Mouse (Mus musculus) G1E (cell line): ENCODE data around the gene Mphosph9. TPM values are rescaled to one million over a fixed set of nuclear protein-coding genes. Genes with fewer than 3 reads are reported as not detected.

ENCODE experiments used
- ATAC-seq: 2 replicates; pipeline ENCODE4 v1.8.0; 2016; ENCODE audit warnings: mild to moderate bottlenecking; ENCODE audit not compliant: insufficient number of reproducible peaks, poor library complexity, low FRiP score, severe bottlenecking; ENCODE audit errors: extremely low read depth
- DNase-seq: peaks from one replicate; pipeline ENCODE4 v3.0.0; 2012; ENCODE audit warnings: low spot score
- H3K27me3 ChIP-seq: 2 replicates; pipeline ENCODE4 v1.6.1; 2012; ENCODE audit warnings: mild to moderate bottlenecking, low read length, inconsistent platforms; ENCODE audit not compliant: insufficient read depth
- H3K36me3 ChIP-seq: replicated peaks from 2 replicates; pipeline ENCODE3; 2012; ENCODE audit warnings: mild to moderate bottlenecking, inconsistent platforms
- H3K4me1 ChIP-seq: 2 replicates; pipeline ENCODE4 v1.6.1; 2012; ENCODE audit warnings: low read depth, low read length, inconsistent platforms, mixed read lengths; ENCODE audit not compliant: insufficient read depth
- H3K4me3 ChIP-seq: 2 replicates; pipeline ENCODE4 v1.5.1; 2012; ENCODE audit warnings: low read depth, mild to moderate bottlenecking, inconsistent platforms, low read length, moderate library complexity, mixed read lengths
- H3K9me3 ChIP-seq: replicated peaks from 2 replicates; pipeline ENCODE4 v1.6.1; 2012; ENCODE audit warnings: inconsistent platforms
- CTCF ChIP-seq: IDR thresholded peaks from 2 replicates; pipeline ENCODE4 v1.5.1; 2012; ENCODE audit warnings: low read depth, low read length, inconsistent platforms, mixed read lengths
- GATA1 ChIP-seq: IDR thresholded peaks from 2 replicates; pipeline ENCODE4 v1.6.1; 2012; ENCODE audit warnings: borderline replicate concordance, low read length, inconsistent platforms, mixed read lengths
- GATA2 ChIP-seq: IDR thresholded peaks from 2 replicates; pipeline ENCODE4 v1.6.1; 2012; ENCODE audit warnings: low read depth, low read length, inconsistent platforms, borderline replicate concordance
- POLR2AphosphoS5 ChIP-seq: IDR thresholded peaks from 2 replicates; pipeline ENCODE4 v1.6.1; 2012; ENCODE audit warnings: low read depth, low read length, inconsistent platforms; ENCODE audit not compliant: insufficient replicate concordance
- TAL1 ChIP-seq: conservative IDR thresholded peaks from 2 replicates; pipeline ENCODE4 v1.6.1; 2012; ENCODE audit warnings: low read depth, low read length, inconsistent platforms, mixed read lengths
- polyA plus RNA-seq: library from polyadenylated mRNA; stranded (reverse); fragments of >175 nt; gene quantifications from 2 replicates; pipeline ENCODE4 v1.2.3, GENCODE M21; 2012
- total RNA-seq, 2 experiments: library from RNA; stranded (forward) in 1 of 2; stranded (reverse) in 1 of 2; fragments of 200-1000 nt in 1 of 2; fragments of >200 nt in 1 of 2; fragmentation: Nextera tagmentation in 1 of 2; gene quantifications; 2 replicates each; pipeline ENCODE4 v1.2.3; 2014 to 2017

The Mphosph9 gene
- total and polyA plus RNA-seq, 3 experiments, result 2.0 to 24.2 (median 23.2) TPM

DNA sequence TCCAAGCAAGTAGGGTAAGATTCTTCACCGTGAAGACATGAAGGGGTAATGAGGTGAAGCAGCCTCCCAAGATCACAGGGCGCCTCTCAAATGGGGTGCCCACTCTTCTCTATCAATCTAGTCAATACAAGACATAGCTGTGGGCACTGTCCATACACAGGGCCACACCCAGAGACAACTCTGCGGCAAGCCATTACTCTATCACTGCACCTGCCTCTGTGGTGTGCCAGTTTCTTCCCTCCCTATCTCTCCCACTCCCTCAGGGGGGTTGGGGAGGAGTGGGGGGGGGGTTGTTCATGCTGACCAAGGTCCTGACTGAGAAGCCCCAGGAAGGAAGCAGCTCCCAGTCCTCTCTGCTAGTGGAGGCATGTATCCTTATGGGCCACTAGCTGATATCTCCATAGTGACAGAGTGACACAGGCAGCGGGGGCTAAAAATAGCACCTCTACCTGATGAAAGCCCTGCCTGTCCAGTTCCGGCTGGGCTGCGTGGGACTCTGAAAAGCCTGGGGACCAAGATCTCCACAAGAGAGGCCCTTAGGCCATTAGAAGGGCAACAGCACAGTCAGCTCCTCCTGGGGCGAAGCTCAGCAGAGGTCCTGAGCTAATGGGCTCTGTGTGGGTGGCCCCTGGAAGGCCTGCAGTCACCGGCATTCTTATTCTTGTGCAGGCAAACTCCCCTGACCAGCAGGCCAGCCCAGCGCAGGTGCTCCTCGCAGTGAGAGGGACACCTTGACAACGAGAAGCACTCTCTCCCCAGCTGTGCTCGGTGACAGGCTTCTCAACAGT, 93.7 kb downstream of the Mphosph9 start:
- DNase-seq, result no peak
- ATAC-seq, result no peak
- Histone ChIP-seq H3K27me3 (no peaks in the 10 kb centered on the region), H3K4me1 (peaks cover 11% of the 10 kb centered on the region), H3K36me3 (peaks cover 58% of the 10 kb centered on the region), H3K9me3 (no peaks in the 10 kb centered on the region), H3K4me3 (no peak overlapping the region)
- TF ChIP-seq GATA1 (no peak), POLR2AphosphoS5 (no peak), TAL1 (no peak), GATA2 (no peak), CTCF (no peak)

- peaks cover 48% of the 10 kb centered on the region for H3K36me3 ChIP-seq
- ATAC-seq (no peak), DNase-seq (no peak)
- H3K27me3 ChIP-seq, result no peaks in the 10 kb centered on the region
- H3K9me3 ChIP-seq, result no peaks in the 10 kb centered on the region
- TF ChIP-seq GATA1 (no peak), POLR2AphosphoS5 (no peak), TAL1 (no peak), GATA2 (no peak), CTCF (no peak)
- no peak overlapping the region for H3K4me3 ChIP-seq
- H3K4me1 ChIP-seq, result peaks cover 8% of the 10 kb centered on the region
Measured at GRCm38 (mm10) chr5:124233144-124233465, 94.7 kb downstream of the Mphosph9 start.

- Histone ChIP-seq H3K4me1 (peaks cover 8% of the 10 kb centered on the region), H3K9me3 (no peaks in the 10 kb centered on the region), H3K36me3 (peaks cover 42% of the 10 kb centered on the region), H3K27me3 (no peaks in the 10 kb centered on the region), H3K4me3 (no peak overlapping the region)
- TF ChIP-seq POLR2AphosphoS5 (no peak), GATA2 (no peak), CTCF (no peak), GATA1 (no peak)
- ATAC-seq (no peak), DNase-seq (no peak)
Measured at GRCm38 (mm10) chr5:124232360-124233143, 95.2 kb downstream of the Mphosph9 start.

DNA sequence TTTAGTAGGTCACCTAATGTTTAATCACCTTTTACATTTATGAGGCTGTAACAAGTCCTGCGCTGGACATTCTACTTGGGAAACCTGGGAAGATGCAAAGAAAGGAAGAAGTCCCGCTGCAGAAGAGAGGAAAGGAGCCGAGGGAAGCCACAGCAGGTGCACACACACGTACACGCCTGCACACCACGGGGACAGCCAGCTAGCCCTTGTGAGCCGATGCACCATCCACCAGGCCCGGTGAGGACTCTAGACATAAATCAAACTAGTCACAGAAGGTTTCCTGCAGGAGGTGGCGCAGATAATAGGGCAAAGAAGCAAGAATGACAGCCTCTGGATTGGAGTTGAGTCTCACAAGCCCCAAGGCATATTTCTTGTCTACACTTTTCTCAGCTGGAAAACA, 97.3 kb downstream of the Mphosph9 start:
- Histone ChIP-seq H3K4me3 (no peak overlapping the region), H3K9me3 (no peaks in the 10 kb centered on the region), H3K4me1 (peaks cover 8% of the 10 kb centered on the region), H3K27me3 (no peaks in the 10 kb centered on the region), H3K36me3 (peaks cover 38% of the 10 kb centered on the region)
- ATAC-seq (no peak), DNase-seq (no peak)
- TF ChIP-seq GATA1, result no peak
- no peak for TF ChIP-seq TAL1
- TF ChIP-seq GATA2, result no peak

DNA sequence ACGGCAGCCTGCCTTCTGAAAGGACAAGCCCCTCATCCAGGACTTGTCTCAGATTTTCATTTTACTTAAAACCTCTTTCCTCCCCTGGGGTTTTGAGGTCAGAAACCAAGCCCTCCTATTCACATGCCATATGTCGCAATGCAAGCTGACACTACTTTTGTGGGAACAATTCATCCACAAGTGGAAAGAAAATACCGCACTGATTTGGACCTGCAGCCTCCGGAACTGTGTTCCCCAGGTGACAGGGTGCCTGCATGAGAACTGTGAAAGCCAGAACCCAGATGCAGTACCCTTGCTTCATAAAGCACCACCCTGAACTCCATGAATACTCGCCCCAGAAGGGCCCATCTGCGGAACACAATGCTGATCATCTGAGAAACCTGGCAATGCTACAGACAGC, 100.6 kb downstream of the Mphosph9 start:
- TF ChIP-seq GATA2, result no peak
- no peak for TF ChIP-seq TAL1
- no peak for TF ChIP-seq GATA1
- no peak for TF ChIP-seq POLR2AphosphoS5
- TF ChIP-seq CTCF, result no peak
- no peak for DNase-seq
- H3K36me3 ChIP-seq, result peaks cover 43% of the 10 kb centered on the region
- ATAC-seq, result no peak
- H3K9me3 ChIP-seq, result no peaks in the 10 kb centered on the region
- H3K27me3 ChIP-seq, result no peaks in the 10 kb centered on the region
- H3K4me1 ChIP-seq, result peaks cover 6% of the 10 kb centered on the region; the same call in 1 of the 2 replicates
- no peak overlapping the region for H3K4me3 ChIP-seq

DNA sequence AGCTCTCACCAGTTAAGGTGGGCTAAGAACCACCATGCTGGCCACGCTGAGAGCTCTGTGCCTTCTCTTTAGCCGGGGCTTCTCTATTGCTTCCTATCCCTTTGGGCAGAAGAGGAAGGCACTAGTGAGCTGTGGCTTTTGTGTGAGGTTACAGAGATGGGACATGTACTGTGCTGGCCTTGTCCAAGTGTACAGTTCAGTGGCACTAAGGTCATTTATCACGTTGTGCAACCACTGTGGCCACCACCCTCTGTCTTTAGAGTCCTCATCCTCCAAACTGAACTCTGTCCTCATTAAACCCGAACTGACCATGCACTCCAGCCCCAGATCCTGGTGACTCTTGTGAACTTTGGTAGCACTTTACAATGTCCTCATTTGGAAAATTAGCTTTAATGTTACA, 101.3 kb downstream of the Mphosph9 start:
- no peaks in the 10 kb centered on the region for H3K27me3 ChIP-seq
- H3K4me3 ChIP-seq, result no peak overlapping the region
- peaks cover 41% of the 10 kb centered on the region for H3K36me3 ChIP-seq
- no peak for ATAC-seq
- no peaks in the 10 kb centered on the region for H3K9me3 ChIP-seq
- H3K4me1 ChIP-seq, result 0 out of 2 replicates have a peak, but pooled peaks cover 2% of the 10 kb centered on the region
- DNase-seq, result no peak
- no peak for TF ChIP-seq POLR2AphosphoS5
- TF ChIP-seq GATA2, result no peak
